Mouse (Mus musculus): Measurements from ENCODE around the gene Ilf3.

The Ilf3 gene

DNA sequence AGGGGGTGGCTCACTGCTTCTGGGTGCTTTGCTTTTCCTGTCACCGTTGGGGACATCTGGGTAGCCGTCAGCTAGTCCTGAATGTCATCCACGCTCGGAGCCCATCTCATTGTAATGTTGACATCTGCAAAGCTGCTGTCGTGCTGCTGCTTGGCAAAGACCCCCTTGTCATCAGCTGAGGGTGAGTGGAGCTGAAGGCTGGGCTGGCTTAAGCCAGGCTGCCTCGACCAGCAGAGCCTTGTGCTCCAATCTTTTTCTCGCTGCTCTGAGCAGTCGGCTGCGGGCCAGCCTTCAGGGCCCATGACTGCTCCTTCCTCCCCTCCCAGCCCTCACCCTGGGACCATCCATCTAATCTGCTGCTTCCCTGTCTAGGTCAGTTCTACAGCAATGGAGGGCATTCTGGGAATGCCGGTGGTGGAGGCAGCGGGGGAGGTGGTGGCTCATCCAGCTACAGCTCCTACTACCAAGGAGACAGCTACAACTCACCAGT is 35.1 kb downstream of the Ilf3 start:
- no peak for DNase-seq (ENCODE audit: low spot score in 2 of 2)

DNA sequence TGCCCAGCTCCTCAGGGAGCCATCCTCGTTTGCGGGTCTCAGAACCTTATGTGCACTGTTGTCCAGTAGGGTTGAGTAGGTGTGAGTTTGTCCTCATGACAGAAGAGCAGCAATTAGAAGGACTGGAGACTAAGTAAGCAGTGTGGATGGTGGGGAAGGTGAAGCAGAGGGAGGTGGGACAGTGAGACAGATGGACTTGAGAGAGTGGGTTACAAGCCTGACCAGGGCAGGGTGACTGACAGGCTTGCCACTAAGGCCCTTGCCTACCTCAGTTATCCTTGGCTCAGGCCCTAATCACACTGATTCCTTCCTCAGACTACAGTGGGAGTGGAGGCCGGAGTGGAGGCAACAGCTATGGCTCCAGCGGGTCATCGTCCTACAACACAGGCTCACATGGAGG is 36.1 kb downstream of the Ilf3 start:
- no peak for DNase-seq (ENCODE audit: low spot score in 2 of 2)

DNA sequence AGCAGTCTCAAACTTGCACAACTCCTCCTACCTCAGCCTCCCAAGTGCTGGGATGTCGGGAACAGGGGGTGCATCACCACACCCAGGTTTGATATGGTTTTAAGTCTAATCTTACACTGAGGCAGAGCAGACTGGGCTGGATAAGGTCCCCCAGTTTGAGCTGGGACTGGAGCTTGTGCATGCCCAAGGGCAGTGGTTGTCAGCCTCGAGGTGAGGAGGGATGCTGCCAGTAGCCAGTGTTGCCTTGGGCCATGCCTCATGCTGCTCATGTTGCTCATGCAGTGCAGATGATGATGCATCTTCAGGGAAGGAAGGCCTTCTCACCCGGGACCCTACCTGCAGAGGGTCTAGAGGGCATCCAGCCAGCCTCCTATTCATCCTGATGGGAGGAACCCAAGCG is 37.9 kb downstream of the Ilf3 start:
- no peak for DNase-seq (ENCODE audit: low spot score in 2 of 2)

DNA sequence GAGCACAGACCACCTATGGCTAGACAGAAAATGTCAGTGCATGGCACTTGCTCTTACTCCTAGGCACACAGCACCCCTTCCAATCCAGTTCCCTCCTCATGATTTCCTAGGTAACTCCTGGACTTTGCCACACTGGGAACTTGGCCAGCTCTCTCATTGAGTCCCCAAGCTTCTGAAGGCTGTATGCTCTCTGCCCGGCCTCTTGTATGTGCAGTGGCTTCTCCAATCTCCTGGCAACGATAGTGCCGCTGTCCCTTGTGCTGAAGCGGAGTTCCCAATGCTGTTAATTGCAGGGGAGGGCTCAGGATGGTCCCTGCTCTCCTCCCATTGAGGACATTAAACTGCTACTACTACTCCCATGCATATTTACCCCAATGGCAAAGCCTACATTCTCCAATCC is 40.3 kb downstream of the Ilf3 start:
- peak; percentile 55 to 67 for DNase-seq (ENCODE audit: low spot score in 2 of 2)

DNA sequence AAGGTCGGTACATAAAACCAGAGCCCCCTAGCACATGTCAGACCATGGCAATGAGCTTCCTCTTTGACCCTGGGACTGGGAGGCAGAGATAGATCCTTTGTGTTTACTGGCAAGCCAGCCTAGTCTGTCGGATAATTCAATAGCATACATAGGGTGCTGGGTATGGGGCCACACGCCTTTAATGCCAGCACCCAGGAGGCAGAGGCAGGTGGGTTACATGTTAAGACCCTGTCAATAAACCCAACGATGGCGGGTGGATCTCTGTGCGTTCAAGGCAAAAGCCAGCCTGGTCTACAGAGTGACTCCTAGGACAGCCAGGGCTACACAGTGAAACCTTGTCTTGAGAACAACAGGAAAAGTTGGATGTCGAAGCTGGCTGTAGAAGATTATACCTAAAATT is 41.0 kb downstream of the Ilf3 start:
- no peak for DNase-seq (ENCODE audit: low spot score in 2 of 2)

DNA sequence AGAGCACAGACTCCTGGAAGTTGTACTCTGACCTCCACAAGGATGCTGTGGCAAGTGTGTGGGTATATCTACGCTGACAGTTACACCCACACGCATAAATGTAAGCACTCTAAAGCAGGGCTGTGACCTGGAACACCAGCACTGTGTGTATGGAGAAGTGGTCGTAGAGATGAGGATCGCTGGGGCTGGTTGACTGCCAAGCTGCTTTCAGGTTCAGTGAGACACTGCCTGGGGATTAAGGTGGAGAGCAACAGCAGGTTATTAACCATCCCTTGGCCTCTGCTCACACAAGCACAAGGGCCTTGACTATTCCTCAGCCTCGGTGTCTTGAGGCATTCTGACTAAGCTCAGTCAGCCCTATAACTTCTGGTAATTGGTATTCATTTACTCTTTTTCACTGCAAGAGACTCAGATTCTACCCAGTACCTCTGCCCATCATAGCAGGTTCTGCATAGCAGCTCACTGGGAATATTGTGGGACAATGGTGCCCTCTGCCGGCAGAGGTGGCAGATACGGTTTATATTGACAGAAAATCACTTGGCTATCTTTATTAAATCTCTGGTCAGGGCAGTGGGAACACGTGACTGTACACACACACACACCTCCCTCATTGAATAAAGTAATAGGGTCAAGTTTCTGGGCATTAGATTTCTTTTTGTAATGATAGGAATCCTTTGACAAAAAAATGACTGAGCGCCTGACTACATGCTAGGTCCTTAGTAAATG is 42.1 kb downstream of the Ilf3 start:
- peak; percentile 85 to 90 for DNase-seq (ENCODE audit: low spot score in 2 of 2)

DNA sequence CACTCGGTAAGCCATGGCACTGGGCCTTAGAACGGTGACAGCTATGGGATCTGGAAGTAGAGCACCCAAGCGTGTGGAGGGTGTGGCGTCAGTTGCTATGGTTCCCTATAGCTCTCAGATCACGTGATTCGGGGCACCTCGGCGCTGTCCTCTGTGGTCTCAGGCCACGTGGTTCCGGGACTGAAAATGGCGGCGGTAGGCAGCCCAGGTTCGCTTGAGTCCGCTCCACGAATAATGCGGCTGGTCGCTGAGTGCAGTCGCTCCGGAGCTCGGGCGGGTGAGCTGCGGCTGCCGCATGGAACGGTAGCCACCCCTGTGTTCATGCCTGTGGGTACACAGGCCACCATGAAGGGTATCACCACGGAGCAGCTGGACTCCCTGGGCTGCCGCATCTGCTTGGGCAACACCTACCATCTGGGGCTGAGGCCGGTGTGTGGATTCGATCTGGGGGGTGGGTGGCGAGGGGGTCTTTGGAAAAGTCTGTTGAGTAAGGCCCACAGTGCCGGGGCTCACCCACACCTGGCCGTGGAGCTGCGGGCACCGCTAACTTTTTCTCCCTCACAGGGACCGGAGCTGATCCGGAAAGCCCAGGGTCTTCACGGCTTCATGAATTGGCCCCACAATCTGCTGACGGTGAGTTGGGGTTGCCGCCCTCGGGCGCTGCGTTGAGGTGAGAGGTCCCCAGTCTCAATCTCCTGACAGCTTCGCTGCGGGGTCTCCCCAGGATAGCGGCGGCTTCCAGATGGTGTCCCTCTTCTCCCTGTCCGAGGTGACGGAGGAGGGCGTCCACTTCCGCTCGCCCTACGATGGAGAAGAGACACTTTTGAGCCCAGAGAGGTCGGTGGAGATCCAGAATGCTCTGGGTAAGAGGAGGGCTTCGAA is 44.2 kb downstream of the Ilf3 start, which contains the start of gene Qtrt1:
Qtrt1 (plus strand) TSS at position 169 of the 882 bp plus-strand sequence.
- peak; percentile 94 to 97 for DNase-seq (ENCODE audit: low spot score in 2 of 2)

DNA sequence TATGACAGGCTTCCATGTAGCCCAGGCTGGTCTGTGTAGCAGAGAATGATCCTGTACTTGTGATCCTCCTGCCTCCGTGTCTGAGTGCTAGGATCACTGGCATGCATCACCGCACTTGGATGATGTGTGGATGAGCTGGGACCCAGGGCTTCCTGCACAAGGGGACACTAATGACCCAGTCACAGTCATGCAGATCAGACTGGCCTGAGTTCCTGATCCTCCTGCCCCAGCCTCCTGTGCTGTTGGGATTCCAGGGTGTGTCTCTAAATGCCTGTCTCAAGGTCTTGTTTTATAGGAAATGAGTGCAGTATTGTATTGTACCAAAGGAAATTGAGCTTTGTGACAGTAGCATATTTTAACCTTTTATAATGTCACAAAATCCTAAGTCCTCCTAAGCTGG is 50.2 kb downstream of the Ilf3 start:
- no peak for DNase-seq (ENCODE audit: low spot score in 2 of 2)

DNA sequence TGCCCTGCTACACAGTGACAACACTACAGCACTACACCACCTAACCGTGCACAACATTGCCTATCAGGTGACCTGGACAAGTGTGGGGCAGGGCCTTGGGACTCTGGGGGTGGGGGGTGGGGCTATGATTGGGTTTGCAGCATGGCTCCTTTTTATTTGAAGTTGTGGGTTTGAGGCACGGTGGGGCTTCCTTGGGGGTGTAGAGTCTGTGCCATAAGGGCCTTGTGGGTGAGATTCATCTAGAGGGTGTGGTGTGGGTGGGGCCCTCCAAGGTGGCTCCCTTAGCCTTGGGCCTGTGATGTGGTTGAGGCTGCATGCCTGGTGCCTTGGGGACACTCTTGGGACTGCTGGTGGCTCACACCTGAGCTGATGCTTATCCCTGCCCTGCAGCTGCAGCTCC is 52.0 kb downstream of the Ilf3 start:
- no peak for DNase-seq (ENCODE audit: low spot score in 2 of 2)

DNA sequence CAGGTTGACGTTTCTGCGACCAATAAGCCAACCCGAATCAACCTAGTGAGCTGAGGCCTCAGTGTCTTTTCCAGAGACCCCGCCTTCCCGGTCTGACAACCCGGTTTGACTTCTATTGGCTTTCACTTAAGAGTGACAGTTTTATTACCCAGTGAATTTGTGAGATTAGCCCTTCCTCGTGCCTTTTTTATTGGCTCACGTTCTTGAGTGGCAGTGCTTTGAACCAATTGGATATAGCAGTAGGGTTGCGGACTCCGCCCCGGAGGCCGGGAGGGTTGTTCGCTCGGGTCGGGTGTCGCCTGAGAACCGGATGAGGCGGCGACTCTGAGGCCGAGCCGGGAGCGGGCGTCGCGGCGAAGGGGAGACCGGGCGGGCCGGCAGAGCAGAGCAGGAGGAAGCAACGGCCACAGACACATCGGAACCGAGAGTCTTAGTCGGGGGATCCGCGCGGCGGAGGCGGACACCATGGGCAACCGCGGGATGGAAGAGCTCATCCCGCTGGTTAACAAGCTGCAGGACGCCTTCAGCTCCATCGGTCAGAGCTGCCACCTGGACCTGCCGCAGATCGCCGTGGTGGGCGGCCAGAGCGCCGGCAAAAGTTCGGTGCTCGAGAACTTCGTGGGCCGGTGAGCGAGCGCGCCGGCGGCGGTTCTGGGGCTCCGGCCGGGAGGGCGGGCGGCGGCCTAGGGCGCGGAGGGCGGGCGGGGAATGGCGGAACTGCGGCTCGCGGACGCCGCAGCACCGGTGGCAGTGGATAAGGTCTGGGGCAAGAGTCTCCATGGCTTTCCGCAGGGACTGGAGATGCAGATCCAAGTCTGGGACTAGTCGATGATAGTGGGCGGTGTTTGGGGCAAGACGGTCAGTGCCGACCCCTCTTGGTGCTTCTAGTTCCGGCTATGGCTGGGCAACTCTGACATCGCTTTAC is 57.2 kb downstream of the Ilf3 start, which contains the start of gene Dnm2:
Dnm2 (plus strand) TSS at position 278 of the 925 bp plus-strand sequence.
- peak; percentile 99 for DNase-seq (ENCODE audit: low spot score in 2 of 2)

DNA sequence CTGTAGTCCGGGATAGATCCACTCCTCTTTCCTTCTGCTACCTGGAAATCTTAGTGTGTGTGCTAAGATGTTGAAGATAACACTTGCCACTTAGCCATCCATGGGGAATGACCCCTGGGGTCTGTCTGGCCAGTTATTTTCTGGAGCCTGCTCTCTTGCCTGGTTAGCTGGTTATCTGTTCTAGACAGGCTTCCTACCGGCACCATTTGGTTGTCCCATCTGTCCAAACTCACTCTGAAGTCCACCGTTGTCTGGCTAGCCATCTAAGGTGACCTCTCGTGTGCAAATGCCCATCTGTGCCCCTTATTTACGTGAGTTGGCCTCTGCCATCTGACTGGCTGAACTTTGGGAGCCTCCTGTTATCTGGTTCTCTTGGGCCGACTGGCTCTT is 57.9 kb downstream of the Ilf3 start:
- DNase-seq (ENCODE audit: low spot score in 2 of 2): no peak

DNA sequence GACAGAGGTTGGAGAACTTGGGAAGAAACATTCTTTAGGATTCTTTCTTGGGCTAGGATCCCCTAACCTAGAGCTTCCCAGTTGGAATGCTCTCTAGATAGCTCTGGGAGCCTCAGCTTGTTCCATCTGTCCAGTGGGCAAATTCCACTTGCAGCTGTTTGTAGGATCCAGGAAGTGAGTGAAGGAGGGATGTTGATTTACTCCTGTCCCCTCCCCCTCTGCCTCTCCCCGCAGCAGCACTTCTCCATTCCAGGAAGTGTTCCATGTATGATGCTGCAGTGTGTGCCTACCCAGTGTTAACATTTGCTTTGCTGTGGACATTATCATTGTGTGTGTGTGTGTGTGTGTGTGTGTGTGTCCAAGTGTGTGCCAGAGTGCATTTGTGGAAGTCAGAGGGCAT is 58.3 kb downstream of the Ilf3 start:
- no peak for DNase-seq (ENCODE audit: low spot score in 2 of 2)

DNA sequence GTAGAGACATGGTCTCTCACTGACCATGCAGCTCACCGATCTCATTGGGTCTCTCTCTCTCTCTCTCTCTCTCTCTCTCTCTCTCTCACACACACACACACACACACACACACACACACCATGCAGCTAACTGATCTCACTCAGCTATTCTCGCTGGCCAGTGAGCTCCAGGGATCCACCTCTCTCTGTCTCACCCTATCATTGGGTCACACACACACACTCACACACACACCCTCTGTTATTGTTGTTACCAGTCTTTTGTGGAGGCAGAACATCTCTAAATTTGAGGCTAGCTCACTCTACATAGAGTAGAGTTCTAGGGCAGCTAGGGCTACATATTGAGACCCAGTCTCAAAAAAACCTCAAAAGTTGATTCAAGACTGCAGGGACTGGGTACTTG is 58.9 kb downstream of the Ilf3 start:
- DNase-seq (ENCODE audit: low spot score in 2 of 2): no peak

DNA sequence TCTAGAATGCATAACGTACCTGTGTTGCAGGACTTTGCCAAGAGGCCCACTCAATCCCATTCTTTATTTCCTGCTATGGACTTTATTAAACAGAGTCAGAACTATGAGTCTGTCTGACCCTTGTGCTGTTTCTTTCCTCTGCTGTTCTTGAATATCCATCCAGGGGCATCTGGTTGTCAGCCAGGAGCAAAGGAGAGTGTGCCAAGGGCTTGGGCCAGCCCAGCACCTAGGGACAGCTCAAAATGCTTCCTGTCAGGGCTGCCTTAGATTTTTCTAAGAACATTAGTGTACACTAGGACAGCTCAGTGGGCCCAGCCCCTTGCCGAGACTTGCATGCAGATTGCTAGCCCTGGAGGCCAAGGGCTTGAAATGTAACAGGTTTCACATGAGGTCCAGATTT is 60.1 kb downstream of the Ilf3 start:
- no peak for DNase-seq (ENCODE audit: low spot score in 2 of 2)

DNA sequence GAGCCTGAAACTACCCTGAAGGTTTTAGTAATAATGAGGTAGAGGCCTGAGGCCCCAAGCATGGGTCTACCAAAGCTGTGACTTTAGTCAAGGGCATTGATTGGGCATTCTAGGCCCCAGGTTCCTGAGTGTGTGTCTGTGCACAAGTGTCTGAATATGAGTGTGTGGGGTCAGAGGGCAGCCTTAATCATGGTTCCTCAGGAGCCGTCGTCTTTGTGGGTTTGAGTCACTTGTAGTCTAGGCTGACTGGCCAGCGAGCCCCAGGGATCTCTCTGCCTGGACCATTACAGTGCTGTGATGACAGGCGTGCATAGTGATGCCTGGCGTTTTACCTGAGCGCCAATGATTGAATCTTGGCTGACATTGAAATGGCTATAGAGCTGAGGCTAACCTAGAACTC is 60.5 kb downstream of the Ilf3 start:
- DNase-seq (ENCODE audit: low spot score in 2 of 2): no peak

DNA sequence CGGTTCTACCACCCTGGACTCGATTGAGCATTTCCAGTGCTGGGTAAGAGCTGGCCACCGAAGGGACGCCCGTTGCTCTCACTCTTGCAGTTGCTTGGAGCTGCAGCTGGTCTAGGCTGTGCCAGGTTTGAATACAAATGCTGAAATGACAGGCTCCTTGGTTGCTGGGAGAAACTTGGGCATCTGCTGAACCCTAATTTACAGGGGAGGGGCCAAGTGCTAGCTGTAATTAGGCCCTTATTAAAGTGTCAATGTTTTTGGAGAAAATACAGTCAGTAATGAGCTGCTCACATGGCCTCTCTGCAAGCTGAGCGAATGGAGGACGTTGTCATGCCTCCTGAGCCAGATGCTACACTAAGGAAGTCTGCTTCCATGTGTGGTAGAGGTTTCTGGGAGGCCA is 63.1 kb downstream of the Ilf3 start:
- DNase-seq (ENCODE audit: low spot score in 2 of 2): peak; percentile 55 to 70

DNA sequence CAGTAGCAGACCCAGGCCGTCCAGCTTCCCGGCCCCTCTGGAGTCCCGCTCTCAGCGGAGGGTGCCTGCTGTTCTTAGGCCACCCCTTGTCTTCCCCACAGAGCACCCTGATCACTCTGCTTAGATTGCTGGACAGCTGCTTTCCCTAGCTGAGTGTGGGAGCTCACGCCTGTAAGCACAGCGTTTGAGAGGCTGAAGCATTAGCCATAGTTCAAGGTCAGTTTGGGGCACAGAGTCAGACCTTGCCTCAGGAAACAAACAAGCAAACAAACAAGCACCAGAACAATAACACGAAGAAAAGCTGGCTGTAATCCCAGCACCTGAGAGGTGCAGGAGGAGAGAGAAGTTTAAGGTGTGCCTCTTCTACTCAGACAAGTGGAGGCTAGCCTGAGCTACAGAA is 64.4 kb downstream of the Ilf3 start:
- DNase-seq (ENCODE audit: low spot score in 2 of 2): no peak

DNA sequence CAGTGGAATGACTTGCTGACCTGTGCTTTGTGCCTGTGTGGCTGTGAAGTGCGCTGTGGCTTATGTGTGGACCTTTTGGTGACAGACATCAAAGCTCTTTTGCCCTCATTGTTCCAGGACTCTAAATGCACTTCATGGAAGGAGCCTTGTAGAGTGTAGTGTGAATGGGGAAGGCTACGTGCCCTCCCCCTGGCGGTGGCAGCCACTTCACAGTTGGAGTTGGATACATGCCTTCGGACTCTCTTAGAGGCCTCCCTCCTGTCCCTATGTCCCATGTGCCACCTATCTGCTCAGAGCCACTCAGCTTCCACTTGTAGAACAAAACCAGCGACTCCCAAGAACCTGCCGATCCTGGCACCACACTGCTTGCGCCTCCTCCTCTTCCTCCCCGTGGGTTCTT is 66.1 kb downstream of the Ilf3 start:
- DNase-seq (ENCODE audit: low spot score in 2 of 2): no peak

DNA sequence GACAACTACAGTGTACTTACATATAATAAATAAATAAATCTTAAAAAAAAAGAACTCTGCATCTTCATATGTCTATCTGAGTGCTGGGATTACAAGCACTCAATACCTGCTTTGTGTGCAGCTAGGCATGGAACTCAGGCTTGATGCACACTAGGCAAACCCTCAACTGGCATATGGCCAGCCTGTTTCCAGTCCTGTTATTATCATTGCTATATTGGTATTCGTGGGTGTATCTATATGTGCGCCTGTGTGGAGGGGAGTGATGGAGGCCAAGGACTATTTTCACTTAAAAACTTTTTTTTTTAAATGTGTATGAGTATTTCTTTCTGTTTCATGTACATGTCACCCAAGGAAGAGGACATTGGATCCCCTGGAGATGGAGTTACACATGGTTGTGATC is 66.7 kb downstream of the Ilf3 start:
- DNase-seq (ENCODE audit: low spot score in 2 of 2): peak; percentile 58 to 64

DNA sequence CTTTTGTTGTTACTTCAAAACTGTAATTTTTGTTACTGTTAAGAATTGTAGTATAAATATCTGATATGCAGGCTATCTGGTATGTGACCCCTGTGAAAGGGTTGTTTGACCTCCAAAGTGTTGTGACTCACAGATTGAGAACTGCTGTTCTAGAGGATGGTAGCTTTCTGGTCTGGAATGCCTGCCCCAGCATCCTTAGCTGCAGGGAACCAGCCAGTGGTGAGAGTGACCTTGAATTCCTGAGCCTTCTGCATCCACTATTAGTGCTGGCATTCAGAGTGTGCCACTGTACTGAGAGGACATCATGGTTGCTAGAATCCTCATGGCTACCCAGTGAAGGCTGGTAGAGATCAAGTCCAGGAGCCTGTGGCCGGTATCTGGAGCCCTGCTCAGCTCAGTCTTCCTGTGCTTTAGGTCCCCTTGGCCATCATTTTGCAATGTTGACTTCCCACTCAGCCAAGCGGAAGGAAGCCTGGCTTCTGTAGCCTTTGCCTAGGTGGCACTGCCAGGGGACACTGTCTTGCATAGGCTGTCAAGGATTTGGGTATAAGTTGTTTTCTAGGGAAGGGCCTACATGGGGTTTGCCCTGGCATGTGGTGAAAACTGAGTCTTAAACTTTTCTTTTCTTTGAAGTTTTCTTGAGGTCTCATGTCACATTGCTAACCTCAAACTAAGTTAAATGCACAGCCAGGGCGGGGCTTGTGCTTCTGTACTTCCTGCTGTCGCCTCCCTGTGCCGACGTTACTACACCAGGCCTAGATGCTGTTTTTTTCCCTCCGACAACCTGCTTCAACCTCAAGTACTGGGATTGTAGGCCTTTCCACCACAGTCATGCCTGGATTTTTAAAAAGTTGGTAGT is 68.3 kb downstream of the Ilf3 start:
- DNase-seq (ENCODE audit: low spot score in 2 of 2): no peak

DNA sequence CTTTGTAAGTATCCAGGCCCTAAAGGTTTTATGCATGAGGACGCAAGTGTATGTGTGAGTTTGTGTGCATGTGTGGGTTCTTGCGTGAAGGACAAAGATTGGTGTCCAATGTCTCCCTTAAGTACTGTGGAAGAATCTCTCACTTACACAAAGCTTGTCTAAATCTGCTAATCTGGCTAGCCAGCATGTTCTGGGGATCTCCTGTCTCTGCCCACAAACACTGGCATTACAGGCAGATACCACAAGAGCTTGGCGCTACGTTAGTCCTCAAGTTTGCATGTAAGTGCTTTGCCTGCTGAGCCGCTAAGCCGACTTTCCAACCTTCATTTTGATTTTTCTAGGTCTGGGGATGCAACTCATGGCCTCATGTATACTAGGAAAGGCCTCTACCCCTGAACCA is 69.9 kb downstream of the Ilf3 start:
- no peak for DNase-seq (ENCODE audit: low spot score in 2 of 2)
